Mouse (Mus musculus): ENCODE data around the gene C330007P06Rik. TPM values are rescaled to one million over a fixed set of nuclear protein-coding genes. Genes with fewer than 3 reads are reported as not detected.
A peak's percentile ranks its signal among the peaks of the same experiment; 100 is the strongest.

The C330007P06Rik gene
- total RNA-seq, 2 experiments from 2014 or later: 10.9 to 11.2 TPM

DNA sequence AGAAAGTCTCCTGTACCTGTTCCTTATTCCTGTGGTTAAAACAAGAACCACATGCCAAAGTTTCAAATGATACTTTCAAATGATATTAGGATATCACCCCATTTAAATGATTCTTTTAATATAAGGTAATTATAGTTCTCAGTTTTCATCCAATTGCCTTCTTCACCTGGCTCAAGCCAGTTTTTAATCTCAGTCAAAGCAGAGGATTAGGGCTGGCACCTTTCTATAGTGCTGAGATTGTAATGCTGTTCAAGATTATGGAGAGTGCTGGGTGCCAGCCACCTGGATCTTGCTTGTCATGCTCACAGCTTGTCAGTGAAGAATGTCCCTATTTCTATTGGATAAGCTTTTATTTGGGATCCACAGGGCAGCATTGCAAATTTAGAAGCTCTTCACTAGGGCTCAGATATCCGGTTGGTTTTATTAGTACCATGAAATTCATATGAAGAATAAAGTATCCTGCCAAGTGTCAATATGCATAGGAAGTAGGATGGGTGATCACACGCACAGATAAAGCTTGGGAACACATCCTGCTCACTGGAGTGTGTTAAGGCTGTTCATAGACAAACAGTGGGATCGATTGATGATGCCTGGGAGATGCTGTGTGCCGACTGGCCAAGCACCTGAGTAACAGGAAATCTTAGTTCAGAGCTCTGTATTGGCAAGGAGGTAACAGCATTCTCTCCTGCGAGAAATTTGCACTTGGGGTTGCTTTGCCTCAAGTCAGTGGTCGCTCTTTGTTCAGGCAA lies 74.6 kb downstream of the C330007P06Rik start:
- no peak for DNase-seq

DNA sequence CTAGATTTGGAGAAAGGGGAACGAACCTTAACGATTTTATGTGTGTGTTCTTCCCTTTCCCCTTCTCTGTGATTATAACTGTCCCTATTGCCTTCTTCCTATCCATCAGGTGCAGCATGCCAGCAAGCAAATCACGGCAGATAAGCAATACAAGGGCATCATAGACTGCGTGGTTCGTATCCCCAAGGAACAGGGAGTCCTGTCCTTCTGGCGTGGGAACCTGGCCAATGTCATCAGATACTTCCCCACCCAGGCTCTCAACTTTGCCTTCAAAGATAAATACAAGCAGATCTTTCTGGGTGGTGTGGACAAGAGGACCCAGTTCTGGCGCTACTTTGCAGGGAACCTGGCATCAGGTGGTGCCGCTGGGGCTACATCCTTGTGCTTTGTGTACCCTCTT lies 77.2 kb downstream of the C330007P06Rik start:
- peak; percentile 23 for DNase-seq

DNA sequence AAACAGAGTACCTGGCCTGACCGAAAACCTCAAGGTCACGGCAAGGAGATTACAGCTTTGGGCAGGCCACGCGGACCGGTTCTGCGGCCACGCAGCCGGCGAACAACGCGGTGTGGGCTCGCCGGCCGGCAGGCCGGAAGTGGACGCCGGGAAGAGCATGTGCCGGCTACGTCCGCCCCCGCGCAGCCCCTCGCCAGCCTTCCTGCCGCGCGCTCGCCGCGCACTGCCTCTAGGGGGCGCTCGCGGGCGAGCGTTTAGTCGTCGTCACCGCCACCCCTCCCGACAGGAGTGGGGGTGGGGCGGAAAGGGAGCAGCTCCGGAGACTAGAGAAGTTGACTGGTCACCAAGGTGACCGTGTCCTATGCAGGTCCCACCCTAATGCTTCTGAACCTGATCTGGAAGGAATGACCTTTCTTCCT lies 77.7 kb downstream of the C330007P06Rik start:
- DNase-seq: peak; percentile 83

DNA sequence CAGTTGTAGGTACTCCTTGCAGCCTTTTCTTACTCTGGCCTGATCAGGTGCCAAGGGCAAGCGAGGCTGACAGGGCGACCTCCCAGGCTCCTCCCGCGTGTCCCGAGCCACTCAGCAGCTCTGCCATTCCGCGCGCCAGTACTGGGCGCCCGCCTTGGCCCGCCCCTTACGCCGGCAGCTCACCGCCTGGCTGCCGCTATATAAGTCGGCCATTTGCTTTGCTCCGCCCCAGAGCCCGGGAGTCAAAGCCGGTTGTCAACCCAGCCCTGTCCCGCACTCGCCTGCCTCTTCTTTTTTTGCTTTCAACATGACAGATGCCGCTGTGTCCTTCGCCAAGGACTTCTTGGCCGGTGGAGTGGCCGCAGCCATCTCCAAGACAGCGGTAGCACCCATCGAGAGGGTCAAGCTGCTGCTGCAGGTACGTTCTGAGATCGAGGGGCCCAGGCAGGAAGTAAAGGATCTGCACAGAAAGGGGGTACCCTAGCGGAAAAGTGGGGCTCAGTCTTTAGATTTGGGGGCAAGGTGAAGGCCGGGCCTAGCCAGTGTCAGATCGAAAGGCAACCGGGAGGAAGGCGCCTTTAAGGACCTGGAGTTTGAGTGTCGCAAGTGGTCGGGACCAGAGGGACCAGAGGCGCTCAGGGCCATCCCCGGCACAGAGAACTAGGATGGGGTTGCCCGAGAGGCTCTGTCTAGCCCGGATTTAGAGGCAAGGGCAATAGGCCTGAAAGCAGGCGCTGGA lies 78.3 kb downstream of the C330007P06Rik start, which contains the start of gene Slc25a5:
Gene Slc25a5 (plus strand): TSS at position 228 of the 739 bp plus-strand sequence.
- DNase-seq: peak; percentile 90

DNA sequence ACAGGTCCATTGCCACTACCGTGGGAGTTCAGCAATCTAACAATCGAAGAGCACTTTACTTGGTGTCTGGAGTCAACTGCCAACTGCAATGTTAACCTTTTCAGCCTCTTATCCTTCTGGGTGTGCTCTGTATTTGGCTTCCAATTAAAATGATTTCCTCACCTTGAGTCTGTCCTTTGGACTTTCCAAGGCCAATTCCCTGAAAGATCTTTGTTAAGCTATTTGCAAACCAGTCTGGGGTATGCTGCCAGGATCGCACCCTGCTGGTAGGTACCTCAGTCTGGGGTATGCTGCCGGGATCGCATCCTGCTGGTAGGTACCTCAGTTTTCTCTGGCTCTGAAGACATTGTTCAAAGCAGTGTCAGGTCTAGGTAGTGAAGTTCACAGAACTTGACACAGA lies 79.3 kb downstream of the C330007P06Rik start:
- DNase-seq: no peak

DNA sequence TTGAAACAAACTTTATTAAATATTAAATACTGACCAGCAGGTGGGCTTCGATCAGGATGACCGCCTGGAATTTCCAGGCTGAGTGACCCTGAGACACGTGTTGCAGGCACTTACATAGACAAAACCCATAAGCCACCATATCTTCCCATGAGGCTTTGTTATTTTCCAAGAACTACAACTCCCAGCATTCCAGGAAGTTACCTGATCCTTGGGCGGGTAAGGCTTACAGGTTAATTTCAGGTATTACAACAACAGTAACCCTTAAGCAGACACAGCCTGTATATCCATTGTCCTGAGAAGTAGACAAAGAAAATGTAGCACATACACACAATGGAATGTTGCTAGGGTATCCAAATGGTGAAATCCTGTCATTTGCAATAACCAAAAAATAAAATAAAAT lies 84.6 kb downstream of the C330007P06Rik start:
- DNase-seq: no peak

DNA sequence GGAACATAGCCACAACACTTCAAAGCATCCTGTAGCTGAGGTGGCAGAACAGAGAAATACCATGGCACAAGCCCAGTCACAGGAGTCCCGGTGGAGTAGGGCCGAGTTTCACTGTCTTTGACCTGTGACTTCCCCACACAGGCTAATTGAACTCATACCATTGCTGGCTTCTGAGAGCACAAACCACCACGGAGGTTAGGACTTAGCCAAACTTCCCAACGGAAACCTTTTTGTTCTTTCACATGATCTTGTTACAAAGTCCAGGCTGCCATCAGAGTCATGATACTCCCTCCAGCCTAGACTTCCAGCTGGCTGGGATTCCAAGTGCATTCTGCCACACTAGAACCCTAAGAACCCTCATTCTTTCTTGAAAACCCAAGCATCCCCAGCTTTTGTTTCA lies 96.2 kb downstream of the C330007P06Rik start:
- DNase-seq: no peak

DNA sequence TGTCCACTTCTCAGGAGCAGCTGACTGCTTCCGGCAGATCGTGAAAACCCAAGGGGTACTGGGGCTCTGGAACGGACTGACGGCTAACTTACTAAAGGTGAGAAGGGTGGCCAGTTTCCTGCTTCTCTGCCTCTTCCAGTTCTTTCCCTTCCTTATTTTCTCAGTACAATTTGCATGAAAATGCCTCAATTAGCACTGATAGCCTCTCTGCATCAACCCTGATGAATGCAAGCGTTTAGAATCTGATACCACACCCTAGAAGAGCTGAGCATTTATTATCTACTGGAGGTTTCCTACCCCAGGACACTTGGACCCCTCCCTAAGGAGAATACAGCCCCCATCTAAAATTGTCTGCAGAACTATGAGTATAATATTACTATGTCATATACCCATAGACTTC lies 98.4 kb downstream of the C330007P06Rik start:
- DNase-seq: no peak

Other genes with a start within 250 kb of the C330007P06Rik start
- gene Akap17b, start 228.7 kb downstream of the C330007P06Rik start, total RNA-seq (2021): 1 to 10 TPM; 1.6 to 1.8 TPM
- gene Slc25a43, start 130.5 kb downstream of the C330007P06Rik start, total RNA-seq (2021): under 1 TPM in 1 of 2 experiments, not detected in 1; 0.32 TPM
- gene Slc25a5, start 78.5 kb downstream of the C330007P06Rik start, total RNA-seq (2021): 10 to 100 TPM; 78.5 to 87.7 TPM
- gene Ube2a, start 211 bp downstream of the C330007P06Rik start, total RNA-seq (2021): 10 to 100 TPM; 35.5 to 42.7 TPM
- gene Nkrf, start 28.8 kb upstream of the C330007P06Rik start, total RNA-seq (2021): 1 to 10 TPM; 2.3 to 2.4 TPM
- gene Sept6, start 117.7 kb upstream of the C330007P06Rik start, total RNA-seq (2021): 1 to 10 TPM; 2.7 to 2.9 TPM
- gene Sowahd, start 174.7 kb upstream of the C330007P06Rik start, total RNA-seq (2021): not detected
- gene Rpl39, start 211.3 kb upstream of the C330007P06Rik start, total RNA-seq (2021): 100 to 1,000 TPM; 239 to 266 TPM
- 1 to 10 TPM; 8.5 to 8.7 TPM for gene Upf3b, start 236.2 kb upstream of the C330007P06Rik start, total RNA-seq (2021)